Mouse (Mus musculus) lung, postnatal 4 days (tissue): Measurements from ENCODE around the gene Ssbp4.

Source experiments
- DNase-seq, 2 experiments: peaks; one replicate each; pipeline ENCODE4 v3.0.0; 2021

Ssbp4 gene

DNA sequence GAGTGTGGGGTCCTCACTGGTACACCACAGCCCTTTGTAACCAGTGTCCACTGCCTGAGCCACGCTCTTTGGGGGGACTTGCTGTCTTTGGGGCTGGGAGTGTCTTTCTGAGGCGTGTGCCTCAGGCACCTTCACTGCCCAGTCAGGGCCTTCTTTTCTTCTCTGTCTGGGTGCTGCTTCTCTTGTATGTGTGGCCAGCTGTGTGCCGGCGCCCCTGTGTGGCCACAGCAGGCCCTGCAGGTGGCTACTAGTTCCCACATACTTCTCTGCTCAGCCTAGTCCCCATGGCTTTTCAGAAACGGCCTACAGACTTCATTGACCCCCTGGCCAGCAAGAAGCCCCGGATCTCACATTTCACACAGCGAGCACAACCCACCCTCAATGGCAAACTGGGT lies 23.4 kb downstream of the Ssbp4 start:
- peak; percentile 78 to 79 for DNase-seq

DNA sequence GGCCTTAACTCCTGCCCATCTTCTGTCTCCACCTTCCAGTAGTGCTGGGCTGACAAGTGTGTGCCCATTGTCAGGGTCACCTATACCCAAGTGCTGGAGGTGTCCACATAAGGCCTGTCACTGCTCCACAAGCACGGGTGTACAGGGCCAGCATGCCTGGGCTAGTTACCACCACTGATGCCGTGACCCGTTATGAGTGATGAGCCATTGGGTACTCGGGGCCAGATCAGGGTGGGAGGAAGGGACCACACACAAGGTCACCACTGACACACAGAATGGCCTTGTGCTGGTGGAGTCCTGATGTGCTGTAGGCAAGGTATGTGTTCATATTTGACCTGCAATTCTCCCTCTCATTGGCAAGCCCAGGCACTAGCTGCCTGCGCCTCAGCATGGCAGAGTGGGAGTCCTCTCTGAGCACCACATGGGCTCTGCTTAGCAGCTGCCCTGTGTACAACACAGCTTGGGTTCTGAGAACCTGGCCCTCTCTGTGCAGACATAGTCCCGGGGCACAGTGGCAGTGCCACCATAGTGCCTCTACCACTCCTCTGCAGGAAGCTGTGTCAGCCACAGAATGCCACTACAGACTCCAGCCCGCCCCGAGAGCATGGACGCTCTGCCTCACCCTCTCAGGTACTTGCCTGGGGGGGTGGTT lies 23.9 kb downstream of the Ssbp4 start:
- DNase-seq = no peak

DNA sequence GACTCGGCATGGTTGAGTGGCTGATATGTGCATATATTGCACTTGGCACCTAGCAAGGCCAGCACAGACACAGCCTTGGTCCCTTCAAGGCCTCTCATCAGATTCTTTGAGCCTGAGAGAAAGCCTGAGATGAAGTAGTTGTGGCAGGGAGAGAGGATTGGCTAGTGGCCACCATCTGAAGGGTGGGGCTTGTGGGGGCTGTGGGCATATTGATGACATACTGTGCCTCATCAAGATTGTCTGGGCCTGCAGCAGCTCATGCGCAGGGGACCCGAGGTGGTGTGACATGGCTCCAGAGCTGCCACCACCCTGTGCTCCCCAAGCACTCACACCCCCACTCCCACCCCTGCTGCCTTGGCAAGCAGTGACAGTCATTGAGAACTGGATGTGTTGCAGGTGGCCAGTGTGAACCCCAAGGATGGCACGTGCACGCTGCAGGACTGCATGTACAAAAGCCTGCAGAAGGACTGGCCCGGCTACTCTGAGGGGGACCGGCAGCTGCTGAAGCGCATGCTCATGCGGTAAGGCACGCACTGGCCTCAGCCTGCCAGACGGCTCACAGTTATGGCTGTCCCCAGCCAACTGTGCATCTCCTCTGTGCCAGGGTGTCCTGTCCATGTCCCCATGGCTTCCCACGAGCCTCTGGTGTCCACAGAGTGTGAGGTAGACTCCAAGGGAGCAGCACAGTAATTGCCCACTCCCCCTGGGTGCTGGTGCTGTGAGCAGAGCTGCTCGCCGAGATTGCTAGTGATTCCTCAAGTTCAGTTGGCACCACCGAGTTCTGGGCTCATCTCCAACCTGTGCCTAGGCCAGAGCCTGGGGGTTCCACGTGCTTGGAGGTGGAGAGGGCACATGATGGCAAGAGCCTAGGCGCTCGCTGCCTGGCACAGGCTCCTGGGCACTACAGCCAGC lies 24.9 kb downstream of the Ssbp4 start:
- DNase-seq = no peak

DNA sequence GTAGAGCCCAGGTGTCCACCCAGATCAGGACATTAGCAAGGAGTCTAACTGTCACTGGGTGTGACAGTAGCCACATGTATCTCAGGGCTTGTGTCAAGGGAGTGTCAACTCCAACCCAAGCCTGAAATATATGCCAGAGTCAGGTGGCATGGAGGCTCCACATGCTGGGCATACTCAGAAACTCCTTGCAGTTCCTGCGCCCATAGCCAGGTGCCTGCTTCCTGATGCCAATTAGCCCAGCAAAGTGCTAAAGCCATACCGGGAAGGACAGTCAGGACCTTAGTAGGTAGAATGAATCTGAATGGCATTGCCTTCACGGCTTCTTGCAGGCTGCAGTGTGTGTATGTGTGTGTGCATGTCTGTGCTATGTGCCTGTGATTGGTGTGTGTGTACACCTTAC lies 31.5 kb downstream of the Ssbp4 start:
- no peak for DNase-seq

DNA sequence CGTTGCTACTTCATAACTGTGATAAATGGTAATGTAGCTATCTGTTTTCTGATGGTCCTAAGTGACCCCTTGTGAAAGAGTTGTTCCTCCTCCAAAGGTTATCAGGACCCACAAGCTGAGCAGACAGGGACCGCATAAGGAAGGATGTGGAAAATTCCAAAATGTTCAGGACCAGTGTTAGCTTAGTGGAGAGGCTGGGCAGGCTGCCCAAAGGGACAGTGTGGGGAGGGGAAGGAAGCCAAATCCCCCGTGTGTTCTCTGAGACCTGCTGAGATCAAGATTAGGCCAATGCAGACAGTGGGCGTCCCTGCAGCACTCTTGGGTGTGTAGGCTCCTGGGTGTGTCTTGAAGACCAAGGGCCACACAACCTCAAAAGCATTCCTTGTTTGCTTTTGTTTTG lies 33.8 kb downstream of the Ssbp4 start:
- DNase-seq = no peak

DNA sequence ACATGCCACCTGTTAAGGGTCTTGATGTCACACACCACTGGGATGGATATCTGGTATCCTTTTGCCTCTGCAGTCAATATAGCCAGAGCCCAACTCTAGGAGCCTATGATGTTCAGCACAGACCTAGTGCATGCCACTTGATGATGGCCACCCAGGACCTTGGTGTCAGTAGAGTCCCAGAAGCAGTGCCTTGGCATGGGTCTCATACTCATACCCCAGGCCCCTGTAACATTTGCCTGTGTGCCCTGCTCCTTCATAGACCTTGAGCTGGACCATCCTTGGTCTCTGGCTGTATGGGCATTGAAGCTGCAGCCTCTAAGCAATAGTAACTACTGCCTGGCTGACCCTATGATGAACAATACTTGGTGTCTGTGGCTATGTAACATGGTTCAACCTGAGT lies 34.4 kb downstream of the Ssbp4 start:
- no peak for DNase-seq

DNA sequence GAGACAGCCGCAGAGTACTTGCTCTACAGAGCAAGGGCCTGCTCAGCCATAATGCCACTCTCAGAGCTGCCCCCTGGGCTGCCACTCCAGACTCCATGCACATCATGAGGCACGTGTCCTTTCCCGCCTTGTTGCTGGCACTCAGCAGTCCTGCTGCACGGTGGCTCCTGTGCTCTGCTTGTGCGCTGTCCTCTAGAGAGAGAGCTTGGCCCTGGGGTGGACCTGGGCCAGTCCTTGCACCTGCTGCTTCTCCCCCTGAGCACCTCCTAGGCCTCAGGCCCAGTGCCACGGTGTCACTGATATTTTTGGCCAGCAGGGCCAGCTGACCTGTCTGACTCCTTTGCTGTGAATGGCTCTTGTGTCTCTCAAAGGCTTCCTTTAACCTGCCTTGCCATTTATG lies 37.7 kb downstream of the Ssbp4 start:
- no peak for DNase-seq

DNA sequence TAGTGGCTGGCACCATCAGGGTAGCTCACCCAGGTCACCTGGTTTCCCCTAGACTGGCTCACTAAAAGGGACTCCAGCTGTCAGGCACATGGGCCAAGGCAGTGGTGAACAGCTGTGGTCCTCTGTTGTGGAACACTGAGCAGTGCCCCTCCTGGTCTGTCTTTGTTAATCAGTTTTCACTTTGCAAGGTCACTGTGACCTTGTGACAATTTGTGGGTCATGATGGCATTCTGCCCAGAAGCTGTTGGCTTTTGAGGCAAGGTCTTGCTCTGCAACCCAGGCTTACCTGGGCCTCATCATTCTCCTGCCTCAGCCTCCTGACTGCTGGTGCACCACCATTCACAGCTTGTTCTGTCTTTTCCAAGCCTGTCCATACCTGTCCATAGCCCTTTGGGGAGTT lies 38.3 kb downstream of the Ssbp4 start:
- DNase-seq = no peak

DNA sequence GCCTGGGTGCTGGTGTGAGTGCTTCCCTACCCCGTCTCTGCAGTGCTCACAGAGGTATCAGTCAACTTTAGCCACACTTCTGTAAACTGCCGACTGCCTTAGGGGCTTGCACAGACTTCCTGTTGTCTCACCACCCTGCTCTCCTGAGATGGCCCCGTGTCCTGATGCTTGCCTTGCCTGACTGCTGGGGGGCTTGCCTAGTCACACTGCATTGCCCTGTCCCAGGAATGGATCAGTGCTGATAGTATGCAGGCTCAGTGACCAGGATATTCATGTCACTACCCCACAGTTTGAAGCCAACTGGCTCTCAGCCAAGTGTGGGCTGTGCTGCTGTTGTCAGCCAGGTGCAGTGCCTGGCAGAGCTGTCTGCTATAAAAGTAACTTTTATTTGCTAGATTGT lies 43.1 kb downstream of the Ssbp4 start:
- DNase-seq = peak in 1 of 2 experiments; percentile 35

DNA sequence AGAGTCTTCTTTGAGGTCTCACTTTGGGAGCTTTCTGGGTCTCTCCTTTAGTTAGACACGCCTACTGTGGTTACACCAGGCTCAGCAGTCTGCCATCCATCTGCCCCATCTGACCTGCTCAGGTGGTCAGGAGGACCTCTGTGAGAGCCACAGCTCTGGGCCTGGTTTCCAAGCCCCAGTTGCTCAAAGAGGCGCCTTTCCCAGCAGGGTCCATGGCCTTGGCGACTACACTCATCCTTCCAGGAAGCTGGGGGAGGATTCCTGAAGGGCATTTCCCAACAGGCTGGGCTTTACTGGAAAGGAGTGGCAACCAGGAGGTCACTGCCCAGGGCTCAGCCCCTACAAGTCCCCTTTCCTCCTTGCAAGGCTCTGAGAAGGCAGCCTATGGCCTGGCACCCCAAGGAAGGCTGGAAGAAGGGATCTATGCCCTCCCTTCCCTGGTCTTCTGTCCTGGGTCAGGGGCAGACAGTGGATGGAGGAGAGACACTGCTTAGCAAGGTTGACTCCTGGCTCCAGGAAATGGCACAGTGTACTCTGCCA lies 43.9 kb downstream of the Ssbp4 start:
- DNase-seq = no peak

DNA sequence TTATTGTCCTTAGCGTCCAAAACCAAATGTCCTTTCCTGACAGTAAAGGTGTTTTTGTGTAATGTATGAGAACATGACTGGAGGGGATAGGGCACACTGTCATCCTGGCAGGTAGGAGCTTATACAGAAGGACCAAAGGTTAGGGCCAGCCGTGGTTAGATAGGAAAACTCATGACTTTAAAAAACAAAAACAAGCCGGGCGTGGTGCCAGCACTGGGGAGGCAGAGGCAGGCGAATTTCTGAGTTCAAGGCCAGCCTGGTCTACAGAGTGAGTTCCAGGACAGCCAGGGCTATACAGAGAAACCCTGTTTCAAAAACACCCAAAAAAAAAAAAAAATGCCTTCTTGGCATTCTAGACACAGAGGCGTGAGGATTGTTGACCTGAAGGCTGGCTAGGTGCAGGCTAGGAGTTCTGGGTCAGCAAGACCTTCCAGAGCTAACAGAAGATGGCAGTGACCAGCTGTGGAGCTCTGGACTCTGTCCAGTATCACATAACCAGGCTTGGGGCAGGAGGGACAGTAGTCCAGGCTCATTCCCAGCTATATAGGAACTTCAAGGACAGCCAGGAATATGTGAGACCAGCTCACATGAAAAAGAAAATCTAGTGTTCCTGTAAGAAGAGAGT lies 44.8 kb downstream of the Ssbp4 start:
- DNase-seq = no peak

DNA sequence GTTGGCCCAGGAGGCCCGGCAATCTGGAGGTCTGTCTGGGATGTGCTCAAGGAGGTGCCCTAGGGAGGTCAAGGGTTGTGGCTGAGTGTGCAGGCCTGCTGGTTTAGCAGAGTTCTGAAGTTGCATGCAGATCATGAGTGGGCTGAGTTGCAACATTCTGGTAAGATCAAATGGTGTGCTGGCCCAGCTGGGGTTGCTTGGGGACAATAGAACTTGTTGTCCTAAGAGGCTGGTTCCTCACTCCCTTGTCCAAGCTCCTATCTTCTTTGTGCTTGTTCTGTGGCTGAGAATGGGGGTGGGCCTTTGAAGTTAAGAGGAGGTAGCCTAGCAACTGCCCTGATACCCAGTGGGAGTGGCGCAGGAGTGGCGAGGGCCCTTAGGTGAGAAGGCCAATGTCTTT lies 45.9 kb downstream of the Ssbp4 start:
- peak; percentile 56 to 79 for DNase-seq

DNA sequence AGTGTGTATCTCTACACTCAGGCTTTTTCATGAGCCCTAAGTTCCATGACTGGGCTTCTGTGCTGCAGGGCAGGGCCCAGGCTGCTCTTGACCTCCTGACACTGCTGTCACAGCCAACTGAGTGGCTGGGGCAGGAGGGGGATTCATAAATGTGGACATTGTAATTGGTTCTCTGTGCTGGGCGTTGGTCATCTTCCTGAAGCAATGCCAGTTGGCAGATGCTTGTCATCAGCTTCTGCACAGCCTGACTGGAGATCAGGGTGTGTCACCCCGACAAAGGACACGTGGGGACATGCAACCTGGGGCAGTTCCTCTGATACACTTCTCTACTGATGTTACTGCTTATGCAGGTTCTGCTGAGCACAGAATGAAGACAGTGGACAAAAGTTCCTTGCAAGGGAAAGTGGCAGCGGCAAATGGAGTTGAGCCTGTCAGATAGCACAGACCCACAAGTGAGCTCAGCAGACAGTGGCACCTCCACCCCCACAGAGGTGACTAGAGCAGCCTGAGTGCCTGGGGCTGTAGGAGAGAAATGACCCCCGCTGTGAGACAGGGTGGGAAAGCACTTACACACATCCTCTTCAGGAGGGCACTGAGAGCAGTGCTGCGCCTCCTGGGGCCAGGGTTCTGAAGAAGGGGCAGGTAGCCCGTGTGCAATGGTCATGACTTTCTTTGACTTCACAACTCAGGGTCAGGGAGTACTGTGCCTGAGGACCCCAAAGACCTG lies 46.7 kb downstream of the Ssbp4 start:
- DNase-seq = peak; percentile 65 to 80

DNA sequence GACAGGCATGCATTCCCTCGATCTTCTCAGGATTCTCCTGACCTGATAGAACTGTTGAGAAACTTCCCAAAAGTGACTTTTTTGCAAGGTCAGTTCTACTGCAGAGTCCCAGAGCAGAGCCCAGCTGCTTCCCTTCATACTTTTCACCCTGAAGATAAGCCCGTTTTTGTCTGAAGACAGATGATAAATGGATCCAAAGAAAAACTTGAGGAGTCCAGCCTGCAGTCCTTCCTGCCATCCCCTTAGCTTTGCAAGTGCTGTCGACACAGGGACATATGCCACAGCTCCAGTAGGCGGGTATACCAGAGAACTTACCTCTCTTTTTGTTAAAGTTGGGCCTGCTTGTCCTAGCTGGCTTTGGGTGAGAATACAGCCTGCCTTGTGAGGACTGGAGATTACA lies 47.3 kb downstream of the Ssbp4 start:
- DNase-seq = no peak

DNA sequence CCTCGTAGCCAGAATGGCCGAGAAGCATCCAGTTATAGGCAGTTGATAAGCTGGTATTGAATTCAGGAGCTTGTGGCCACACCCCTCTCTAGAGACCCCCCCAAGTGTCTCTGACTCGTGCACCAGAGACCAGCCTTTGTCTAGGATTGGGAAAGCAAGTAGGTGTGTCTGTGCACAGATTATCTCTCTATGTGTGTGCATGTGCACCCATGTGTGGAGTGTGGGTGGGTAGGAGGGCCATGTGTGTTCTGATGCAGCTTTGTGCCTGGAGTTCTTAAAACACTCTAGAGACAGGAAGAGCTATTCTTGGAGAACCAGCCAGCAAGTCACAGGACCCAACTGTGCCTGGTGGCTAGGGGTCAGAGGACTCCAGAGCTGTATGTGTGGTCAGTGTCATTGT lies 48.1 kb downstream of the Ssbp4 start:
- no peak for DNase-seq

DNA sequence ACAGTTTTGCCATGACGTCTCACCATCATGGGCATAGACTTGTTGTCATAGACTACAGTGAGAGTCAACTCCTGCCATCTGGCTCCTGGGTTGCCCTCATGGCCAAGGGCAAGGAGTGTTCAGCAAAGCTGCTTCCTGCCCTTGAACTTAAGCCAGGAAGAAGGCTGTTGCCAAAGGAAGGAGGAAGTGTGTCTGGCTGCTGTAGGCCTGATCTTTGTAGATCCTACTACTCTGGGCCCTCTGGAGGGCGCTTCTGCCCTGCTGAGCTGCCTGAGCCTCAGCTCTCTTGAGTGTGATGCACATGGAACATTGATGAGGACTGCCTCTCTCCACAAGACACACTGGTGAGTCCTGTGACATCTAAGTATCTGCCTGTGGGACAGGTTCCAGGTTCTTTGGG lies 48.6 kb downstream of the Ssbp4 start:
- DNase-seq = peak; percentile 81 to 84

DNA sequence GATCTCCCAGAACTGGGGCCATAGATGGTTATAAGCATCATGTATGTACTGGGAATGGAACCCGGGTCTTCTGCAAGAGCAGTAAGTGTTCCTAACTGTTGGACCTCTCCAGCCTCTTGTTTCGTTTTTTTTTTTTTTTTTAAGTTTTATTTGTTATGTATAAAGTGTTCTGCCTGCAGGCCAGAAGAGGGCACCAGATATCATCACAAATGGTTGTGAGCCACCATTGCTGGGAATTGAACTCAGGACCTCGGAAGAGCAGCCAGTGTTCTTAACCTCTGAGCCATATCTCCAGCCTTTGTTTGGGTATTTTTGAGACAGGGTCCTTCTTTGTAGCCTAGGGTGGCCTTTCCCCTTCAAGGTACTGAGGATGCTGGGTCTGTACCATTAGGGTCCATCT lies 49.7 kb downstream of the Ssbp4 start:
- no peak for DNase-seq

DNA sequence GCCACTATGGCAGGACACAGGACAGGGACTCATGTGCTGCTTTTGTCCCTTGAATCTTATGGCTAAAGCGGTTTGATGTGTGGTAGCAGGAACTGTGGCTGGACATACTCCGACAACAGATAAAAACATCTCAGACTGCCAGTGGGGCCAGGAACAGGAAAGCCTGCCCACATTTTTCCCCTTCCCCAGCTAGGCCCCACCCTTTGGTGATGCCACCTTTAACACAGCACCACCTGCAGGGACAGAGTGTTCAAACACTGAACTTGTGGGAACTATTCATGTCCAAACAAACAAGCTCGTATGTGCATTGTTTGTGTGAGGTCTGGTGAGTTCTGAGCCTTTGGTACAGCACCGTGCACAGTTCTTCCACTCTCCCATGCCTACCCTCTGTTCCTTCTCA lies 50.3 kb downstream of the Ssbp4 start:
- peak in 1 of 2 experiments; percentile 40 for DNase-seq

DNA sequence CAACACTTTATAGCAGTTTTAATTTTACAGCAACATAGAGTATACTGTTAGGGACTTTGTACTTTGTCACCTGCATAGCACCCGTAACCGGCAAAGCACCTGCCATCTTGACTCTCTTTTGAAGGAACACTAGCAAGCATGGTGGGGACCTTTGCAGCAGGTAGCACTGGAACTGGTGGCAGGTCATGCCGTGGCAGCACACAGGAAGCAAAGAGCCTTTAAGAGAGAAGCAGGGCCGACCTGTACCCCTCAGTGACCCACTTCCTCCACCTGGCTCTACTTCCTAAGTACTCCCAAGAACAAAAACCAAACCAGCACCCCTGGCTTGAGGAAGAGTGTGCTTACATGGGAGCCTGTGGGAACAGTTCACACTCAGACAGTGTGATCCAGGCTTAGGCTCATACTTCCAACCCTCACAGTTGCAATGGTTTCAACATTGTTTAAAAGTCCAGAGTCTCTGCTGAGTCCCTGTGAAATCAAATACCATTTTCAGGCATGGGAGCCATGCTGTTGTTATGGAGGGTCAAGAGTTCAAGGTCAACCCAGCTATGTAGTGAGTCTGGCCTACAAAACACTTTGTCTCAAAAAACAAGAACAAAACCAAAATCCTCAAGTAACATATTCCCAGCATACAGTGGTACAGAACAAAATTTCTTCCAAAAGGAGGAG lies 53.5 kb downstream of the Ssbp4 start:
- no peak for DNase-seq

DNA sequence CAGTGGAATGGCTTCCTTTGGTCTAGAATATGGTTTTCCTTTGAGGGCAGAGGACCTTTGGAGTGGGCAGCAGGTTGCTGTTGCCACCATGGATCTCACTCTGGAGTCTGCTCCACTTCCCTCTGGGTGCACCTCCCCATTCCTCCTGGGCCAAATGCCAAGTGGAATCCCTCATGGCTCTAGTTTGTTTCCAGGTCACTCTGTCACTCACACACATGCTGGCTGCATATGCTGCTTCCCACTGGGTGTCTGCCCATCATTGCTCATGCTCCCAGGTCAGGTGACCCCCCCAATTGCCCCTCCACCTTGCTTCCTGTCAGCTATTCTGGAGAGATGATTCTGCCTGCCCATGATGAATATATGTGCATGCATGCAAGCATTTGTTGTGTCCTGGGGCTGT lies 54.9 kb downstream of the Ssbp4 start:
- DNase-seq = peak; percentile 56 to 59

DNA sequence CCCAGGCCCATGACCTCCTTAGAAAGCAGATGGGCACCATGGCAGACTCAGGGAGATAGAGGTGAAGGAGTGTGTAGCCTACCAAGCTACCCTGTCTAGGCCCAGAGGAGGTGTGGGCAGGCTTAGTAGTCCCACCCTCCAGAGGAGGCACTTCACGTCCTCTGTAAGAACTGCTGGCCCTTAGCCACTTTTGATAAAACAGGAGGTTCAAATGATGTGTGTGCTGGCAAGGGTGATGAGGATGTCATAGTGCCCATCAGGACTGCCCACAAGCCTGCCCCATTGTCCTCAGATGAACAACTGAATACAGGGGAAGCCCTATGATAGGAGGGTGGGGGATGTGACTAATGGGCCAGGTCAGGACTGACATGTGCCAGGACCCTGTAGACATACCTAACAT lies 55.8 kb downstream of the Ssbp4 start:
- no peak for DNase-seq

DNA sequence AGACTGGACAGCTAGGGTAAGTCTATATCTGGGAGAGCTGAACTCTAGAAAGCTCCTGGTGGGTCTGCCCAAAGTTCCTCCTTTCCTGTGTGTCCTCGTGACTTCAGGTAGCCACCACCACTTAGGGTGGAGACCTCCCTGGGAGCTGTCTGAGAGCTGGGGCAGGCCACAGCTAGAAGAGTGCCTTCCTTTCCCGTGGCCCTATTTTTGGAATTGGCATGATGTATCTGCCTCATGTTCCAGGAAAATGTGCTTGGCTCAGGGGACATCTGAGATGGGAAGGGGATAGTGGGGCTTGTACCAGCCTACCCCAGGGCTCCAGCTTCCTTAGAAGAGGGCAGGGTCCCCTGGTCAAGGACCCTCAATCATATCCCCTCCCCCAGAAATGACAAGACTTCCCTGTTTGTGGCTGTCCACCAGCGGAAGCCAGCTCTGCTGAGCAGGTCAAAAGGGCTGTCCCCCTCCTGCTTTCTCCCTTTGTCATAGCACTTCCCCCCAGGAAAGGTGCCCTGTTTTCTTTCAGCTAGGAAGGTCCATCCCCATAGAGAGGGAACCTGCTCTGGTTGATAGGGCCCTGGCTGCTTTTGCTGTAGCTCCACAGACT lies 57.0 kb downstream of the Ssbp4 start:
- DNase-seq = no peak
